Mouse (Mus musculus): ENCODE data around the gene Cacna1d.

DNA sequence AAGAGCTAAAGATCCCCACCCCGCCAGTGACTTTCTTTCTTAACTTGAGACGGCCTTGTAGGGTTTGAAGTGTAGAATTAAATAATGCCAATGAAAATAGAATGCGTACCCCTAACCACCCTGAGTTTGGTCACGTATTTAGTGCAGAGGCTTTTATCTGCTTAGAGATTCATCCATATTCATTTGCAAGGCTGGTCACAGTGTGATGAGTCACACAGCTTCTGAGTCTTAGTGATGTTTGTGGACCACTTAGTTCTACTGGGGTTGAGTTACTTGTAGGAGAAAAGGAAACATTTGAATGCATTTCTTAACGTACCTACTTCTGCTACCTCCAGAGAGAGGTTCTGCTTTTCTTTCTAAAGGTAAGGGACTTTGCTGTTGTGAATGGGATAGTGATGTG, 13.7 kb upstream of the Cacna1d start:
- no peak for TF ChIP-seq CTCF (IDR thresholded peaks at IDR 0.05; ENCODE audit: low read depth, low read length)
- TF ChIP-seq POLR2AphosphoS5 (IDR thresholded peaks at IDR 0.05; ENCODE audit: insufficient replicate concordance, low read depth, low read length), result no peak

Measured in G1E (cell line).